In the genomic region with DNA sequence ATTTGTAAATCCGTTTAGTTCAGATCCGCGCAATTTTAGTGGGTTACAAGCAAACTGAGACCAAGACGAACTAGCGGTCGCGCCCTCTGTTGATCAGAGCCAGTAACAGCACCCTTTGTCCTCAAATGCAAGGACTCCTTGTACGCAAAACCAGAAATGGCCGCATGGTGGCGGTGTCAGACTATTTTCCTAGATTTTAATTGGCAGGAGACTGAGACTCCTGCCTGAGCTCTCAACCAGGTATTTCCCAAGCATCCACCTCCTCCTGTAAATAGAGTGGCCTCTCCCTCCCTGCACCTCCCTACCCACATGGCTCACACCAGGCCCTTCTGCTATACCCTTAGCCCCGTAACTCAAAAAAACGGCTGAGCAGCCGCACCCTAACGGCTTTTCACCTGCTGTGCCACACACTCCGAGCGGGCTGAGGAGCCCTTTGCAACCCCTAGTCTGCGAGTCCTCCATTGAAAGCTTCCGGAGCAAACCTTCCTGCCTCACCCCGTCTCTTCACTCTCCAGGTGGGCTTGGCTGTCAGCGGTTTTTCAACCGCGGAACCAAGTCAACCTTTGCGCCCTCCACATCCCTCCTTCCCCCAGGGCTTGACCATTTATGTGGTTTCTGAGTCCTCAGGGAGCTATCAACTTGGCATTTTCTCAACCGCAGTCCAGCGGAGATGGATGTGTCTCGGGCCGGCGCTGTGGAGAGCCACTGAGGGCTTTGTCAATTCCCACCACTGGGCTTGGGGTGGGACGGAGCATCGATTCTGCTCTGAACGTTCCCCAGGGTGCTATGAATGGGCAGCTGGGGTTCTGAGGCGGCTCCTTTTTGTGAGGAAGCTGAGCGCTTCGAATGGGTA, we compare ENCODE assay signal across 8 mouse cellular contexts. TPM values are rescaled to one million over a fixed set of nuclear protein-coding genes. Genes with fewer than 3 reads are reported as not detected.
A peak's percentile ranks its signal among the peaks of the same experiment; 100 is the strongest.
DNase-seq lines count a peak whose midpoint lies in the region; ATAC-seq and TF ChIP-seq lines count a peak whose summit lies in the region.

No protein-coding gene starts in this region.

- peak; percentile 96 for DNase-seq in ES-E14 (ENCODE audit: low read depth, low spot score)
- peak; percentile 94 for DNase-seq in cerebellum, adult 11-12 months
- peak; percentile 92 to 96 for DNase-seq in heart, postnatal 14 days
- DNase-seq in large intestine, adult 2 months (ENCODE audit: low read depth, low spot score) = peak; percentile 91

- peak overlapping the region; percentile 12; the same call in 1 of the 2 replicates for H3K9ac ChIP-seq in ES-E14 (ENCODE audit: insufficient read depth, low read depth, low read length, poor library complexity, severe bottlenecking)
- peak overlapping the region; percentile 46 for H3K9ac ChIP-seq in forebrain, embryonic 15.5 days (replicated peaks)
- no peak overlapping the region for H3K9ac ChIP-seq in liver, embryonic 16.5 days (ENCODE audit: low read depth, low read length)
- peak overlapping the region; percentile 33 for H3K9ac ChIP-seq in neural tube, embryonic 14.5 days (replicated peaks; ENCODE audit: low read depth, low read length)

- H3K4me1 ChIP-seq in ES-E14 (ENCODE audit: control insufficient read depth in 2 of 2, insufficient read depth in 2 of 2, low read length in 2 of 2, poor library complexity in 1 of 2) = peaks cover 0 to 6% of the 10 kb centered on the region in 2 experiments; a peak in 1 of 4 replicates
- peaks cover 6% of the 10 kb centered on the region; the same call in 1 of the 2 replicates for H3K4me1 ChIP-seq in forebrain, embryonic 15.5 days
- H3K4me1 ChIP-seq in liver, embryonic 16.5 days (ENCODE audit: control insufficient read depth, low read depth, low read length) = peaks cover 3% of the 10 kb centered on the region
- H3K4me1 ChIP-seq in neural tube, embryonic 14.5 days (ENCODE audit: control insufficient read depth, insufficient read depth, low read length) = peaks cover 4% of the 10 kb centered on the region; the same call in 1 of the 2 replicates
- H3K4me1 ChIP-seq in testis, adult 2 months (ENCODE audit: control insufficient read depth, insufficient read depth, low read length) = peaks cover 9% of the 10 kb centered on the region

- peak overlapping the region; percentile 57 for H3K4me2 ChIP-seq in forebrain, embryonic 15.5 days (replicated peaks)
- peak overlapping the region; percentile 28; the same call in 1 of the 2 replicates for H3K4me2 ChIP-seq in liver, embryonic 16.5 days (ENCODE audit: low read depth, low read length)
- H3K4me2 ChIP-seq in neural tube, embryonic 14.5 days (ENCODE audit: low read depth, low read length) = peak overlapping the region; percentile 44

- WGBS in forebrain, embryonic 15.5 days = 1% methylated on average over 34 of the region's 34 CpGs
- 7% methylated on average over 34 of the region's 34 CpGs for WGBS in large intestine, adult 2 months
- WGBS in liver, embryonic 16.5 days (ENCODE audit: insufficient replicate concordance) = 2% methylated on average over 34 of the region's 34 CpGs
- WGBS in neural tube, embryonic 14.5 days = 1% methylated on average over 34 of the region's 34 CpGs

- H3K36me3 ChIP-seq in ES-E14 (ENCODE audit: control insufficient read depth, insufficient read depth, low read length, poor library complexity, severe bottlenecking) = no peaks in the 10 kb centered on the region
- no peaks in the 10 kb centered on the region for H3K36me3 ChIP-seq in forebrain, embryonic 15.5 days
- H3K36me3 ChIP-seq in liver, embryonic 16.5 days (ENCODE audit: control insufficient read depth, insufficient read depth) = no peaks in the 10 kb centered on the region
- no peaks in the 10 kb centered on the region for H3K36me3 ChIP-seq in neural tube, embryonic 14.5 days (ENCODE audit: control insufficient read depth, insufficient read depth, low read length)
- no peaks in the 10 kb centered on the region for H3K36me3 ChIP-seq in testis, adult 2 months (ENCODE audit: control insufficient read depth, insufficient read depth, low read length)

- H3K4me3 ChIP-seq in ES-E14 (ENCODE audit: insufficient read depth in 1 of 2, low read depth in 1 of 2, low read length in 2 of 2, poor library complexity in 1 of 2, severe bottlenecking in 1 of 2) = peak overlapping the region; percentile 26 to 47; a peak in 3 of 4 replicates
- H3K4me3 ChIP-seq in forebrain, embryonic 15.5 days = peak overlapping the region; percentile 33
- H3K4me3 ChIP-seq in liver, embryonic 16.5 days (ENCODE audit: low read depth, low read length) = no peak overlapping the region
- peak overlapping the region; percentile 22 for H3K4me3 ChIP-seq in neural tube, embryonic 14.5 days (ENCODE audit: low read depth, low read length)
- peak overlapping the region; percentile 68 for H3K4me3 ChIP-seq in testis, adult 2 months (ENCODE audit: control insufficient read depth, low read depth, low read length)

- peak; percentile 88 for ATAC-seq in forebrain, embryonic 15.5 days (replicated peaks)
- ATAC-seq in liver, embryonic 16.5 days (ENCODE audit: low read depth) = peak; percentile 64
- ATAC-seq in neural tube, embryonic 14.5 days (ENCODE audit: low read depth) = peak; percentile 86

- peak; percentile 91 for TF ChIP-seq CTCF in testis, adult 2 months (IDR thresholded peaks at IDR 0.05; ENCODE audit: control insufficient read depth, insufficient read depth, insufficient replicate concordance, low read depth, low read length)

- intact Hi-C loops in heart, postnatal 14 days (cut with DNase I) = loop anchor here (1.0 to 10.0 kb wide), 4 partner anchors 42 to 292 kb away; a partner anchor contains a TSS

- no peaks in the 10 kb centered on the region for H3K27me3 ChIP-seq in forebrain, embryonic 15.5 days
- peaks cover 16% of the 10 kb centered on the region for H3K27me3 ChIP-seq in liver, embryonic 16.5 days (ENCODE audit: control insufficient read depth, insufficient read depth, low read depth, low read length)
- H3K27me3 ChIP-seq in neural tube, embryonic 14.5 days (ENCODE audit: control insufficient read depth, insufficient read depth, low read length) = no peaks in the 10 kb centered on the region
- no peaks in the 10 kb centered on the region for H3K27me3 ChIP-seq in testis, adult 2 months (ENCODE audit: control insufficient read depth, insufficient read depth, low read length)

- no peak overlapping the region for H3K27ac ChIP-seq in ES-E14 (ENCODE audit: insufficient read depth, low read depth, low read length, poor library complexity, severe bottlenecking)
- no peak overlapping the region for H3K27ac ChIP-seq in forebrain, embryonic 15.5 days (replicated peaks)
- H3K27ac ChIP-seq in liver, embryonic 16.5 days (ENCODE audit: low read length) = no peak overlapping the region
- H3K27ac ChIP-seq in neural tube, embryonic 14.5 days (ENCODE audit: low read depth, low read length) = no peak overlapping the region
- H3K27ac ChIP-seq in testis, adult 2 months (ENCODE audit: control insufficient read depth, insufficient read depth, low read depth, low read length) = peak overlapping the region; percentile 15

- no peaks in the 10 kb centered on the region for H3K9me3 ChIP-seq in ES-E14 (ENCODE audit: control insufficient read depth, insufficient read depth, low read depth, low read length)
- no peaks in the 10 kb centered on the region for H3K9me3 ChIP-seq in forebrain, embryonic 15.5 days
- no peaks in the 10 kb centered on the region for H3K9me3 ChIP-seq in liver, embryonic 16.5 days (replicated peaks; ENCODE audit: control insufficient read depth, low read length)
- H3K9me3 ChIP-seq in neural tube, embryonic 14.5 days (ENCODE audit: control insufficient read depth, low read length) = no peaks in the 10 kb centered on the region

- TF ChIP-seq POLR2A in testis, adult 2 months (IDR thresholded peaks at IDR 0.05; ENCODE audit: control insufficient read depth, low read depth, low read length) = no peak

- in situ Hi-C loops in ES-E14 (cut with MboI; ENCODE audit: low sequenced_read_pairs in 2 of 2, unreplicated experiment in 2 of 2) = loop anchor here (10.0 to 25.0 kb wide), 4 partner anchors 52 to 174 kb away; a partner anchor contains a TSS

RNA-seq across cellular contexts. Expression of a gene that starts 1.8 kb away (rescaled TPM):
- 1.4 TPM in 1 of 2 replicates, not detected in the other for total RNA-seq in ES-E14 (2012; rRNA removed)
- polyA plus RNA-seq in forebrain, embryonic 15.5 days (2015; fragmentation: Nextera tagmentation; extraction: Ambion mirVana) = not detected in 2 replicates
- not detected for total RNA-seq in heart, postnatal 14 days (2021)
- polyA plus RNA-seq in large intestine, adult 2 months (2012; rRNA removed) = not detected in 2 replicates
- not detected in 2 replicates for polyA plus RNA-seq in liver, embryonic 16.5 days (2015; fragmentation: Nextera tagmentation; extraction: Ambion mirVana)
- not detected in 2 replicates for polyA plus RNA-seq in neural tube, embryonic 14.5 days (2014; fragmentation: Nextera tagmentation; extraction: Ambion mirVana)
- 3,148 and 3,520 TPM in 2 replicates for polyA plus RNA-seq in testis, adult 2 months (2012; rRNA removed)

RNA-seq across cellular contexts. Expression of a gene that starts 5.8 kb away (rescaled TPM):
- total RNA-seq in ES-E14 (2012; rRNA removed) = 0.18 and 0.58 TPM in 2 replicates
- not detected in 2 replicates for polyA plus RNA-seq in forebrain, embryonic 15.5 days (2015; fragmentation: Nextera tagmentation; extraction: Ambion mirVana)
- not detected for total RNA-seq in heart, postnatal 14 days (2021)
- polyA plus RNA-seq in large intestine, adult 2 months (2012; rRNA removed) = not detected in 2 replicates
- polyA plus RNA-seq in liver, embryonic 16.5 days (2015; fragmentation: Nextera tagmentation; extraction: Ambion mirVana) = not detected in 2 replicates
- not detected in 2 replicates for polyA plus RNA-seq in neural tube, embryonic 14.5 days (2014; fragmentation: Nextera tagmentation; extraction: Ambion mirVana)
- polyA plus RNA-seq in testis, adult 2 months (2012; rRNA removed) = 29.1 and 29.8 TPM in 2 replicates

RNA-seq across cellular contexts. Expression of a gene that starts 16.5 kb away (rescaled TPM):
- total RNA-seq in ES-E14 (2012; rRNA removed) = 127 and 194 TPM in 2 replicates
- 219 and 222 TPM in 2 replicates for polyA plus RNA-seq in forebrain, embryonic 15.5 days (2015; fragmentation: Nextera tagmentation; extraction: Ambion mirVana)
- 10 to 100 TPM; 18.2 to 18.8 TPM for total RNA-seq in heart, postnatal 14 days (2021)
- polyA plus RNA-seq in large intestine, adult 2 months (2012; rRNA removed) = 57.0 and 72.3 TPM in 2 replicates
- 23.4 and 24.6 TPM in 2 replicates for polyA plus RNA-seq in liver, embryonic 16.5 days (2015; fragmentation: Nextera tagmentation; extraction: Ambion mirVana)
- 164 and 180 TPM in 2 replicates for polyA plus RNA-seq in neural tube, embryonic 14.5 days (2014; fragmentation: Nextera tagmentation; extraction: Ambion mirVana)
- polyA plus RNA-seq in testis, adult 2 months (2012; rRNA removed) = 53.2 and 55.4 TPM in 2 replicates

RNA-seq across cellular contexts. Expression of a gene that starts 16.5 kb away (rescaled TPM):
- total RNA-seq in ES-E14 (2012; rRNA removed) = 0.42 and 0.58 TPM in 2 replicates
- polyA plus RNA-seq in forebrain, embryonic 15.5 days (2015; fragmentation: Nextera tagmentation; extraction: Ambion mirVana) = 0.72 and 1.2 TPM in 2 replicates
- under 1 TPM; 0.29 to 0.56 TPM for total RNA-seq in heart, postnatal 14 days (2021)
- polyA plus RNA-seq in large intestine, adult 2 months (2012; rRNA removed) = 1.3 and 2.1 TPM in 2 replicates
- polyA plus RNA-seq in liver, embryonic 16.5 days (2015; fragmentation: Nextera tagmentation; extraction: Ambion mirVana) = 1.1 and 1.2 TPM in 2 replicates
- 1.5 and 1.6 TPM in 2 replicates for polyA plus RNA-seq in neural tube, embryonic 14.5 days (2014; fragmentation: Nextera tagmentation; extraction: Ambion mirVana)
- polyA plus RNA-seq in testis, adult 2 months (2012; rRNA removed) = 1,462 and 1,528 TPM in 2 replicates

RNA-seq across cellular contexts. Expression of a gene that starts 27.0 kb away (rescaled TPM):
- total RNA-seq in ES-E14 (2012; rRNA removed) = not detected in 2 replicates
- not detected in 2 replicates for polyA plus RNA-seq in forebrain, embryonic 15.5 days (2015; fragmentation: Nextera tagmentation; extraction: Ambion mirVana)
- not detected for total RNA-seq in heart, postnatal 14 days (2021)
- 0.06 TPM in 1 of 2 replicates, not detected in the other for polyA plus RNA-seq in large intestine, adult 2 months (2012; rRNA removed)
- polyA plus RNA-seq in liver, embryonic 16.5 days (2015; fragmentation: Nextera tagmentation; extraction: Ambion mirVana) = not detected in 2 replicates
- not detected in 2 replicates for polyA plus RNA-seq in neural tube, embryonic 14.5 days (2014; fragmentation: Nextera tagmentation; extraction: Ambion mirVana)
- polyA plus RNA-seq in testis, adult 2 months (2012; rRNA removed) = 89.1 and 101 TPM in 2 replicates

Comparison
In these comparisons a context has a peak if more than half of its experiments do, and no peak if none do; other contexts are left out.
1. RNA of a gene that starts 1.8 kb away (polyA plus RNA-seq): 3,148 to 3,520 TPM in testis, adult 2 months; not detected in neural tube, embryonic 14.5 days, not detected in forebrain, embryonic 15.5 days, not detected in large intestine, adult 2 months and not detected in liver, embryonic 16.5 days; every median in the first group is over 1,000 times any median in the second.
2. RNA of a gene that starts 5.8 kb away (polyA plus RNA-seq): 29.1 to 29.8 TPM in testis, adult 2 months; not detected in neural tube, embryonic 14.5 days, not detected in forebrain, embryonic 15.5 days, not detected in liver, embryonic 16.5 days and not detected in large intestine, adult 2 months; every median in the first group is over 10 times any median in the second.
3. Peak in every context shown above with its lines, with median percentiles within 50 percentile points of each other: DNase-seq, ATAC-seq and H3K4me2 ChIP-seq.